Mouse (Mus musculus): ENCODE measurements around the gene Cmtm6.
A peak's percentile ranks its signal among the peaks of the same experiment; 100 is the strongest.

- TF ChIP-seq CTCF (IDR thresholded peaks at IDR 0.05; ENCODE audit: borderline replicate concordance, extremely low read depth, insufficient read depth, insufficient read length) (no peak), POLR2A (IDR thresholded peaks at IDR 0.05; ENCODE audit: borderline replicate concordance, extremely low read depth, insufficient read depth, insufficient read length, poor library complexity, severe bottlenecking) (peak; percentile 65; the same call in 1 of the 2 replicates)
These were observed 42.5 kb upstream of the Cmtm6 start, which contains the start of gene Dync1li1 for GRCm38 (mm10) chr9:114688252-114688952.

Measured in brain, embryonic 14.5 days (tissue).